Mouse (Mus musculus) midbrain, embryonic 14.5 days (tissue): ENCODE data around the gene Cwc22. TPM values are rescaled to one million over a fixed set of nuclear protein-coding genes. Genes with fewer than 3 reads are reported as not detected.
"Not testable (repeated sequence)": the region's sequence is repeated elsewhere in the genome, so short reads cannot be mapped to it uniquely, and the experiment has no call there.

Experiments used
- ATAC-seq: fragments of 200-750 bp; cut with Nextera tagmentation; 2 replicates; pipeline ENCODE4 v1.8.0; 2017; ENCODE audit warnings: moderate number of reproducible peaks, moderate library complexity; ENCODE audit not compliant: low FRiP score, low TSS enrichment
- DNase-seq: peaks from one replicate; pipeline ENCODE4 v3.0.0-alpha.2; 2015
- H3K27ac ChIP-seq: fragments of 300-500 bp; sonication (generic); replicated peaks from 2 replicates; pipeline ENCODE4 v1.5.1; 2014; ENCODE audit warnings: mild to moderate bottlenecking, low read depth, low read length, moderate library complexity
- H3K27me3 ChIP-seq: fragments of 300-500 bp; sonication (generic); 2 replicates; pipeline ENCODE4 v1.6.1; 2014; ENCODE audit warnings: low read length, control low read depth, mixed read lengths; ENCODE audit not compliant: control insufficient read depth, insufficient read depth
- H3K36me3 ChIP-seq: fragments of 300-500 bp; sonication (generic); 2 replicates; pipeline ENCODE4 v1.6.1; 2014; ENCODE audit warnings: low read length, control low read depth; ENCODE audit not compliant: control insufficient read depth, insufficient read depth
- H3K4me1 ChIP-seq: fragments of 300-500 bp; sonication (generic); 2 replicates; pipeline ENCODE4 v1.6.1; 2014; ENCODE audit warnings: mild to moderate bottlenecking, antibody characterized with exemption, low read length, control low read depth; ENCODE audit not compliant: control insufficient read depth, insufficient read depth
- H3K4me2 ChIP-seq: fragments of 300-500 bp; sonication (generic); 2 replicates; pipeline ENCODE4 v1.6.1; 2014; ENCODE audit warnings: mild to moderate bottlenecking, low read length, moderate library complexity
- H3K4me3 ChIP-seq: fragments of 300-500 bp; sonication (generic); replicated peaks from 2 replicates; pipeline ENCODE4 v1.5.1; 2014; ENCODE audit warnings: low read depth, low read length
- H3K9ac ChIP-seq: fragments of 300-500 bp; sonication (generic); replicated peaks from 2 replicates; pipeline ENCODE4 v1.6.1; 2014; ENCODE audit warnings: mild to moderate bottlenecking, low read length, moderate library complexity
- H3K9me3 ChIP-seq: fragments of 300-500 bp; sonication (generic); 2 replicates; pipeline ENCODE4 v1.6.1; 2016; ENCODE audit warnings: low read length, control low read depth, mixed read lengths; ENCODE audit not compliant: control insufficient read depth
- WGBS: fragments of 180-500 bp; shearing (Covaris S2); extraction: QIAGEN DNeasy Blood & Tissue Kit; methylation state at CpG from one replicate; pipeline ENCODE4 v1.1.7; 2014; 5-methylcytosine and 5-hydroxymethylcytosine counted together
- polyA plus RNA-seq: library from polyadenylated mRNA; unstranded; fragments of >200 nt; fragmentation: Nextera tagmentation; extraction: Ambion mirVana; gene quantifications from 2 replicates; pipeline ENCODE4 v1.2.1, GENCODE M21; 2014

Gene Cwc22
- polyA plus RNA-seq, 1 experiment from 2014 or later, result 26.6 TPM

- ATAC-seq, H3K9ac ChIP-seq, H3K4me2 ChIP-seq, H3K4me1 ChIP-seq, H3K9me3 ChIP-seq, H3K4me3 ChIP-seq, DNase-seq, H3K27me3 ChIP-seq, H3K27ac ChIP-seq: not testable (repeated sequence)
- H3K36me3 ChIP-seq, result peaks cover 61% of the 10 kb centered on the region
- 96% methylated on average over 16 of the region's 16 CpGs for WGBS
Observed at GRCm38 (mm10) chr2:77895906-77896570, 50.1 kb downstream of the Cwc22 start.

GRCm38 (mm10) chr2:77894896-77895295 is 51.3 kb downstream of the Cwc22 start:
- peaks cover 55% of the 10 kb centered on the region for H3K36me3 ChIP-seq
- DNase-seq, result no peak
- no peaks in the 10 kb centered on the region for H3K27me3 ChIP-seq
- WGBS, result 94% methylated on average over 8 of the region's 8 CpGs
- no peak for ATAC-seq
- no peak overlapping the region for H3K4me2 ChIP-seq
- no peaks in the 10 kb centered on the region for H3K4me1 ChIP-seq
- H3K4me3 ChIP-seq, result no peak overlapping the region
- no peak overlapping the region for H3K27ac ChIP-seq
- no peak overlapping the region for H3K9ac ChIP-seq
- H3K9me3 ChIP-seq, result no peaks in the 10 kb centered on the region; the same call in 1 of the 2 replicates

- no peak for ATAC-seq
- Histone ChIP-seq H3K27me3 (no peaks in the 10 kb centered on the region), H3K4me1 (no peaks in the 10 kb centered on the region), H3K9me3 (no peaks in the 10 kb centered on the region; the same call in 1 of the 2 replicates), H3K27ac (no peak overlapping the region), H3K36me3 (peaks cover 42% of the 10 kb centered on the region), H3K4me2 (no peak overlapping the region), H3K4me3 (no peak overlapping the region), H3K9ac (no peak overlapping the region)
- WGBS, result 97% methylated on average over 8 of the region's 8 CpGs
- no peak for DNase-seq
Observed at GRCm38 (mm10) chr2:77893505-77893904, 52.7 kb downstream of the Cwc22 start.

GRCm38 (mm10) chr2:77892573-77892972 is 53.6 kb downstream of the Cwc22 start:
- H3K36me3 ChIP-seq, result peaks cover 33% of the 10 kb centered on the region
- 95% methylated on average over 4 of the region's 4 CpGs for WGBS
- no peak overlapping the region for H3K4me2 ChIP-seq
- ATAC-seq (no peak), DNase-seq (no peak)
- no peak overlapping the region for H3K4me3 ChIP-seq
- no peaks in the 10 kb centered on the region; the same call in 1 of the 2 replicates for H3K9me3 ChIP-seq
- H3K27ac ChIP-seq, result no peak overlapping the region
- H3K9ac ChIP-seq, result no peak overlapping the region
- no peaks in the 10 kb centered on the region for H3K27me3 ChIP-seq
- H3K4me1 ChIP-seq, result no peaks in the 10 kb centered on the region

- Histone ChIP-seq H3K27me3 (no peaks in the 10 kb centered on the region), H3K9me3 (no peaks in the 10 kb centered on the region; the same call in 1 of the 2 replicates), H3K4me1 (no peaks in the 10 kb centered on the region), H3K36me3 (peaks cover 30% of the 10 kb centered on the region), H3K4me3 (no peak overlapping the region), H3K27ac (no peak overlapping the region), H3K4me2 (no peak overlapping the region), H3K9ac (no peak overlapping the region)
- ATAC-seq, result no peak
- 97% methylated on average over 5 of the region's 5 CpGs for WGBS
- no peak for DNase-seq
Observed at GRCm38 (mm10) chr2:77890836-77891438, 55.2 kb downstream of the Cwc22 start.

GRCm38 (mm10) chr2:77889949-77890348 is 56.2 kb downstream of the Cwc22 start:
- H3K4me1 ChIP-seq, result no peaks in the 10 kb centered on the region
- H3K4me2 ChIP-seq, result no peak overlapping the region
- WGBS, result 97% methylated on average over 6 of the region's 6 CpGs
- ATAC-seq, result no peak
- DNase-seq, result no peak
- no peaks in the 10 kb centered on the region for H3K27me3 ChIP-seq
- H3K9ac ChIP-seq, result no peak overlapping the region
- H3K4me3 ChIP-seq, result no peak overlapping the region
- peaks cover 25% of the 10 kb centered on the region for H3K36me3 ChIP-seq
- H3K9me3 ChIP-seq, result no peaks in the 10 kb centered on the region; the same call in 1 of the 2 replicates
- no peak overlapping the region for H3K27ac ChIP-seq

- Histone ChIP-seq H3K4me1 (no peaks in the 10 kb centered on the region), H3K36me3 (peaks cover 19% of the 10 kb centered on the region), H3K4me2 (no peak overlapping the region), H3K4me3 (no peak overlapping the region), H3K27ac (no peak overlapping the region), H3K27me3 (no peaks in the 10 kb centered on the region), H3K9ac (no peak overlapping the region), H3K9me3 (no peaks in the 10 kb centered on the region; the same call in 1 of the 2 replicates)
- DNase-seq (no peak), ATAC-seq (no peak)
- WGBS, result 94% methylated on average over 5 of the region's 5 CpGs
Observed at GRCm38 (mm10) chr2:77889401-77889800, 56.8 kb downstream of the Cwc22 start.

- 92% methylated on average over 2 of the region's 2 CpGs for WGBS
- H3K4me3 ChIP-seq, result no peak overlapping the region
Observed at GRCm38 (mm10) chr2:77888826-77889225, 57.3 kb downstream of the Cwc22 start.

GRCm38 (mm10) chr2:77888056-77888455 is 58.1 kb downstream of the Cwc22 start:
- Histone ChIP-seq H3K9me3 (no peaks in the 10 kb centered on the region; the same call in 1 of the 2 replicates), H3K36me3 (peaks cover 7% of the 10 kb centered on the region)
- 90% methylated on average over 6 of the region's 6 CpGs for WGBS

More at GRCm38 (mm10) chr2:77888826-77889225, 57.3 kb downstream of the Cwc22 start:
- Histone ChIP-seq H3K27me3 (no peaks in the 10 kb centered on the region), H3K9me3 (no peaks in the 10 kb centered on the region; the same call in 1 of the 2 replicates), H3K4me2 (no peak overlapping the region), H3K27ac (no peak overlapping the region), H3K9ac (no peak overlapping the region), H3K4me1 (no peaks in the 10 kb centered on the region), H3K36me3 (peaks cover 15% of the 10 kb centered on the region)
- DNase-seq (no peak), ATAC-seq (no peak)

More at GRCm38 (mm10) chr2:77888056-77888455, 58.1 kb downstream of the Cwc22 start:
- ATAC-seq, result no peak
- Histone ChIP-seq H3K9ac (no peak overlapping the region), H3K4me1 (no peaks in the 10 kb centered on the region), H3K4me3 (no peak overlapping the region), H3K4me2 (no peak overlapping the region), H3K27ac (no peak overlapping the region), H3K27me3 (no peaks in the 10 kb centered on the region)
- DNase-seq, result no peak
